9 mouse cellular contexts compared by ENCODE assay signal in genomic region chr14:29721488-29722385, GRCm38 (mm10). TPM values are rescaled to one million over a fixed set of nuclear protein-coding genes. Genes with fewer than 3 reads are reported as not detected.
A peak's percentile ranks its signal among the peaks of the same experiment; 100 is the strongest.
DNase-seq lines count a peak whose midpoint lies in the region; ATAC-seq lines count a peak whose summit lies in the region.
"Had no signal": no experiment of that assay in that cellular context is flagged by ENCODE, and none has a peak within 500 bp of the region (broad histone marks: within the 10 kb centered on the region; RNA-seq: fewer than 3 reads in every experiment).

Gene Cacna2d3, minus strand, starts transcription at chr14:29721864.

- peaks cover 15% of the 10 kb centered on the region for H3K4me1 ChIP-seq in intestine, embryonic 15.5 days (replicated peaks)

- no peaks in the 10 kb centered on the region for H3K9me3 ChIP-seq in intestine, embryonic 15.5 days

- H3K4me3 ChIP-seq in intestine, embryonic 15.5 days (replicated peaks): peak within 1 kb of the TSS; percentile 58

- ATAC-seq in intestine, embryonic 15.5 days: peak; percentile 86

- no peaks in the 10 kb centered on the region for H3K36me3 ChIP-seq in intestine, embryonic 15.5 days

- DNase-seq in adrenal gland, adult 2 months: peak; percentile 90
- peak; percentile 68 for DNase-seq in embryo, embryonic 10 days (ENCODE audit: low spot score)
- DNase-seq in gastrocnemius, postnatal 25 days: peak; percentile 47
- DNase-seq in left cerebral cortex, postnatal 10 days (ENCODE audit: extremely low spot score in 1 of 2, low spot score in 2 of 2): peak; percentile 48 to 82
- DNase-seq in lung, postnatal 4 days: peak; percentile 46 to 83
- peak; percentile 53 for DNase-seq in right cerebral cortex, postnatal 4 days
- DNase-seq in thymus, postnatal 10 days (ENCODE audit: low spot score in 2 of 2): no peak

- H3K4me2 ChIP-seq in intestine, embryonic 15.5 days (replicated peaks): peak within 1 kb of the TSS; percentile 99

- peaks cover 69% of the 10 kb centered on the region for H3K27me3 ChIP-seq in intestine, embryonic 15.5 days (replicated peaks)

- under 1% methylated on average over 89 of the region's 109 CpGs for WGBS in intestine, embryonic 15.5 days

- intact Hi-C loops in left cerebral cortex, postnatal 10 days (cut with DNase I): loop anchor here (2.0 kb wide), 1 partner anchor 215 kb away; no protein-coding TSS in a partner anchor

- H3K9ac ChIP-seq in intestine, embryonic 15.5 days: peak within 1 kb of the TSS; percentile 47

- 0 out of 2 replicates have a peak within 1 kb of the TSS, but pooled peaks have one; percentile 32 for H3K27ac ChIP-seq in intestine, embryonic 15.5 days

RNA-seq across cellular contexts. Expression of gene Cacna2d3, which starts in this region (rescaled TPM):
- total RNA-seq in adrenal gland, adult 2 months (2021): 1 to 10 TPM; 2.7 TPM
- polyA plus RNA-seq in adrenal gland, adult 2 months (2012; rRNA removed): 0.67 and 0.74 TPM in 2 replicates
- 1 to 10 TPM in 1 of 2 experiments, under 1 TPM in 1; 0.56 to 1.2 TPM for total RNA-seq in gastrocnemius, postnatal 25 days (2021)
- 1.4 and 1.7 TPM in 2 replicates for polyA plus RNA-seq in intestine, embryonic 15.5 days (2015; fragmentation: Nextera tagmentation; extraction: Ambion mirVana)
- total RNA-seq in left cerebral cortex, postnatal 10 days (2021): 10 to 100 TPM; 81.8 to 88.4 TPM
- total RNA-seq: neutrophil, adult 5-6 weeks had no signal

Comparison
In these comparisons a context has a peak if more than half of its experiments do, and no peak if none do; other contexts are left out.
1. RNA of gene Cacna2d3 (total RNA-seq): 81.8 to 88.4 TPM in left cerebral cortex, postnatal 10 days; 2.7 TPM in adrenal gland, adult 2 months and 0.56 to 1.2 TPM in gastrocnemius, postnatal 25 days; every median in the first group is over 10 times any median in the second.
2. DNase-seq: peak in adrenal gland, adult 2 months (single experiment), embryo, embryonic 10 days (single experiment), gastrocnemius, postnatal 25 days (single experiment), left cerebral cortex, postnatal 10 days (2 of 2), lung, postnatal 4 days (2 of 2) and right cerebral cortex, postnatal 4 days (single experiment); none in thymus, postnatal 10 days (0 of 2).